Mouse (Mus musculus) 3134 (cell line): ENCODE results near the gene Gm7951.
"Not testable (repeated sequence)": the region's sequence is repeated elsewhere in the genome, so short reads cannot be mapped to it uniquely, and the experiment has no call there.

Source experiments
- DNase-seq: peaks from one replicate; pipeline ENCODE4 v3.0.0-alpha.2; 2011; ENCODE audit warnings: low spot score; ENCODE audit not compliant: insufficient read length; ENCODE audit errors: extremely low read depth

Gm7951 gene

DNA sequence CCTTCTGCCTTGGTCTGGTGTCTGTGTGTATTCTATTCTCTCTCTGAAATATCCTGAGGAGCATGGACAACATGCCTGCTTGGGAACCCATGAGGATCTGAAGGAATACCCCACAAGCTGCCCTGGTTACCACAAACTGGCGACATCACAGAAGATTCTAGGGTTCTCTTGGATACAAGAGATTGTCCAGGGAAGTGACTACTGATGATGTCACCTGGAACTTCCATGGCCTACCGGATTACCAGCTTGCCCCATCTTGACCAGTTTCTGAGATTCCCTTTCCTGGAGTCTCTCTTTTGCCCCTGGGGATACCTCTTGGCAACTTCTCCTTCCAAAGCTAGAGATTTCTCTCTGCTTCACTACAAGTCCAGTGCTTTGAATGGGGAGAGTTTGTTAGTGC, at the start of gene Gm7951:
TSS of gene Gm7951 (minus strand) at position 101 of the 400 bp plus-strand sequence.
- not testable (repeated sequence) for DNase-seq

GRCm38 (mm10) chr14:42162522-42162921, 45.4 kb upstream of the Gm7951 start, which contains the start of gene Gm17027:
Gm17027 (minus strand) TSS chr14:42162622.
- DNase-seq: not testable (repeated sequence)

- not testable (repeated sequence) for DNase-seq
Measured at GRCm38 (mm10) chr14:42134571-42134970, 17.4 kb upstream of the Gm7951 start.

- not testable (repeated sequence) for DNase-seq
Measured at GRCm38 (mm10) chr14:42133806-42134205, 16.6 kb upstream of the Gm7951 start.
